Mouse (Mus musculus) liver, postnatal 0 days (tissue): ENCODE results near the gene Bbs9.

Experiments used
- CTCF ChIP-seq: sonication (generic); IDR thresholded peaks from 2 replicates; pipeline ENCODE4 v1.5.1; 2016; ENCODE audit warnings: antibody characterized with exemption, low read depth
- EP300 ChIP-seq: IDR thresholded peaks from 2 replicates; pipeline ENCODE4 v1.6.1; 2016; ENCODE audit warnings: antibody characterized with exemption, low read depth, mild to moderate bottlenecking

GRCm38 (mm10) chr9:22539546-22539945 lies 64.0 kb downstream of the Bbs9 start:
- no peak for TF ChIP-seq CTCF
- no peak for TF ChIP-seq EP300
